Mouse (Mus musculus): ENCODE measurements at regions not wholly inside any gene's neighbourhood (a gene's known extent, or its start where the extent isn't known, plus 50 kb on each side); places are given as distances from the start of the nearest gene placed in this dataset.

DNA sequence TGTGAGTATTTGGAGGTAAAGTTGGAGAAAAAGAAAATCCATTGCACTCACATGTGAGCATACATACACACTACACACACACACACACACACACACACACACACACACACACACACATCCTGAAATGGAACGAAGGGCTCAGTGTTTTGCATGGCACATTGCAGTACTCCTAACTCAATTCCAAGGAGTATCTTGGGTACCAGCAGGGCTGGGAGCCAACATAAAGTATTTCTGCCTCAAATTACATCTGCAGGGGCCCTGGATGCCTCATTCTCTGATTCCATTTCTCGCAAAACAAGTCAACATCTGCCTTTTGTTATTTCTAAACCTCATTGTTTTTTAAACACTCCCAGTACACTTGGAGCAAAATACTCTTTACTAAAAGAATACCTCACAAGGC is 132.7 kb upstream of the Rnaseh2b start:
- ATAC-seq (replicated peaks; ENCODE audit: low read depth, poor library complexity, severe bottlenecking), result no peak

- ATAC-seq (replicated peaks; ENCODE audit: low read depth, poor library complexity, severe bottlenecking), result peak; percentile 50
Measured at GRCm38 (mm10) chr14:62163120-62163796, 129.1 kb upstream of the Rnaseh2b start.

DNA sequence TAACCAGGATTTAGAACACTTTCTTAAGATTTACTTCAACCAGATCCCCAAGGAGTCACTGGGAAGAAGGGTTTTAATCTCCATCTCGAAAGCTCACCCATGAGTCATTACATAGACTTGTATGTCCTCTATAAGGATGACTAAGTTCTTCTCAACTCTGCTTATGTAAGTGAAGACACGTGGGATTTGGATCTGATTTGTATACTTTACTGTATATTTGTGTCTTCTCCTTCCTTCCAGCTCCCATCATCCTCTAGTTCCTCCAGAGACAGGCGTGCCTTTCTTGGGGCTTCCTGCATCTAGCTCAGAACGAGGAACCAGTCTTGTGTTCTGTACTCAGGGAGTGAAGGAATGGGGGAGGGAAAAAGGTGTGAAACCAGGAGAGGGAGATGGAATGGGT is 127.5 kb upstream of the Rnaseh2b start:
- no peak for ATAC-seq (replicated peaks; ENCODE audit: low read depth, poor library complexity, severe bottlenecking)

DNA sequence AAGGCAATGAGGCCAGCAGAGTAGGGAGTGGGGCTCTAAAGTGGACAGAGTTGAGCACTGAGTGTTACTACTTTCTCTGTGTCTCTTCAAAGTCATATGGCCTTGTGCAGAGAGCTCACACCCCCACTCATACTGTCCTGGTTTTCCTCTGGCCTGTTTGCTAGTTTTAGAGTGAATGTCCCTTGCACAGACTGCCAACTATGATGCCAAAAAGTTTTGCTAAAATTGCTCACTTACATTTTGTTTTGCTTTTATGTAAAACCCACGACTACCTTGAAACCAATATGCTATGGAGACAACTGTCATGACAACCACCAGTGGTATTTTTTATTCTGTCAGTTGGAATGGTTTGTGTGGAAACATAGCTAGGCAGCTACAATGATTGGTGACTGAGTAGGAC is 126.4 kb upstream of the Rnaseh2b start:
- ATAC-seq (replicated peaks; ENCODE audit: low read depth, poor library complexity, severe bottlenecking), result no peak

DNA sequence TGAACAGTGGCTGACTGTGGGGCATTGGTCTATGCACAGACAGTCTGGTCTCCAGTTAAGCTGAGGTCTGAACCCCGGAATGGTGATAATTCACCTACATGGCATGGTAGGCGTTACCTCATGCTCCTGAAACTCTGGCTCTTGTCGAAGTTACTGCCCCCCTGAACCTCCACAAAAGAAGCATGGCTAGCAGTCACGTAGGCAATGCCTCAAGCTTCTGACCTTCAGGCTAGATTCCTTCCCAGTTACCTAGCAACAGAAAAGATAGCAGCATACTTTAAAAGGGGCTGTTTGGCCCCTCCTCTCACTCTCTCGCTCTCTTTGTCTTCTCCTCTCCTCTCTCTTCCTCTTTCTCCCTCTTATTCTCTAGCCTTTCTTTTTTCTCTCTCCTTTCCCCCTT is 125.8 kb upstream of the Rnaseh2b start:
- no peak for ATAC-seq (replicated peaks; ENCODE audit: low read depth, poor library complexity, severe bottlenecking)

GRCm38 (mm10) chr14:62167090-62167489 is 125.3 kb upstream of the Rnaseh2b start:
- no peak for ATAC-seq (replicated peaks; ENCODE audit: low read depth, poor library complexity, severe bottlenecking)

- no peak for ATAC-seq (replicated peaks; ENCODE audit: low read depth, poor library complexity, severe bottlenecking)
Measured at GRCm38 (mm10) chr14:62168711-62169110, 123.7 kb upstream of the Rnaseh2b start.

DNA sequence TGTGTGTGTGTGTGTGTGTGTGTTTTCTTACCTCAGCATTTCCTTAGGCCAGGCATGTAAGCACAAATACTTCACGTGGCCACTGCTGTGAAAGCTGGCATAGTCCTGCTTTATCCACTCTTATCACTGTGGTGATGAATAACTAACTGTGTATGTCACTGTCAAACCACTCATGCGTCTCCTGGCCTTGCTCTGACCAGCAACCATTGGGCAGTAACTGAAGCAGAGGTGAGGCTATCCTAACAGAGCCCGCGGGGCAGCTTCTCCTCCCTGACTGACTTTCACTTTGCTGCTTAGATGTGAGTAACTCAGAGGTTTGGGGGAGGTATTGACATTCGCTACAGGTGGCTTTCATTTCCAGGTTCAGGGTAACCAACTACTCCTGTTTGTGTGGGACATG is 122.0 kb upstream of the Rnaseh2b start:
- no peak for ATAC-seq (replicated peaks; ENCODE audit: low read depth, poor library complexity, severe bottlenecking)

GRCm38 (mm10) chr14:62171256-62172047 is 120.9 kb upstream of the Rnaseh2b start:
- no peak for ATAC-seq (replicated peaks; ENCODE audit: low read depth, poor library complexity, severe bottlenecking)

DNA sequence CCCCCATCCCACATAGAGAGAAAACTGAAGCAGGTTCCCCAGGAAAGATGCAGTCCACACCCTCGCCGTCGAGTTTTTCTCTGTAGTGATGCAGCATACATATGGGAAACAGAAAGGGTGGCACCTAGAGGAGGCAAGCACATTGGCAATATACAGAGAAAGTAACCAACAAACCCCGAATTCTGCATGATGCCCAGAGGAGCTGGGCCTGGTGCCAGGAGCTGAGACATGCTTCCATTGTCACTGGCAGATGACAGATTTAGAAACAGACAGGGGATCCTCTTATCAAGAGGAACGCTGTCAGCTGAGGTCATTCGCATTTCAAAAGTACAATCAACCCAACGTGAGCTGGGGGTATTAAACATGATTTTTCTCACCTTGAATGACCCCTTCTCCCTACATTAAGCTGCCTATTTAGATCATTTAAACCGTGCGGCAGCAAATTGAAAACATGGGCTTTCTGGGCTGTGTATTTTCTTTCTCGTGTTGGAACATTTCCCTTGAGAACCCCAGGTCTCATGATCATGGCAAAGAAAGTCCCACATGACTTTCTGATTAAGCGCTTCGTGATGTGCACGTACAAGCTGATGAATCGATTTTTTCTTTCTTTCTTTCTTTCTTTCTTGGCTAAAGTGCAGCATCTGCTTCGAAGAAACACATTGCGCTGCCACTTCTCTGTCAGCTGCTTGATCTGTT is 118.4 kb upstream of the Rnaseh2b start:
- no peak for ATAC-seq (replicated peaks; ENCODE audit: low read depth, poor library complexity, severe bottlenecking)

DNA sequence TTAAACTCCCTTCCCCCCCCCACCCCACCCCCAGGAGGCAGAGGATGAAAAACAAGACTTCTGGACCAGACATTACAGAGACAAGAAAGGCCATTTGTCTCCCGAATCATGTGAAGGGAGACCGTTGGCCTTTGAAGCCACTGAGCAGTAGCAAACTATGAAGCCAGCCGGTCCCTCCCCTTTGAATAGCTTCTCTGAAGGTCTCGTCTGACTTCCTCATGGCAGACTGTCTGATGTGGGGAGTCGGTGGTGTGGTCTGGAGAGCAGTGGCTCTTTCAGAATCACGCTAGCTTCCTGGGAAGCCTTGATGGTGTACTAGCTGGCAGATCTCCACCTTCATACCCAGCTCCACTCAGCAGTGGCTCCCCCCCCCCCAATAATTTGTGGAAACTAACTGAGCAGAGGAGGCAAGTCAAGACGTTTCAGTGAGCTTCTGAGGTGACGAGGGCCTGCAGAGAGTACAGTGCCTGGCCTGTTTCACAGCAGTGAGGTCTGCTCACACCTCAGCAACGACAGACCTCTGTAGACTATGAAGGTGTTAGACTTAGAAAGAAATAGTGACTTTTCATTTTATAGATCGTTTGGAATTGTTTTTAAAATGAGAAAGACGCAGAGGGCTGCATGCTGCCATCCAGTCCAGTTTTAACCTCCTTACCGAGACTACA is 116.9 kb upstream of the Rnaseh2b start:
- peak; percentile 52 for ATAC-seq (replicated peaks; ENCODE audit: low read depth, poor library complexity, severe bottlenecking)

- ATAC-seq (replicated peaks; ENCODE audit: low read depth, poor library complexity, severe bottlenecking), result no peak
Measured at GRCm38 (mm10) chr14:62177509-62177908, 114.9 kb upstream of the Rnaseh2b start.

GRCm38 (mm10) chr14:62187360-62187759 is 105.0 kb upstream of the Rnaseh2b start:
- ATAC-seq (replicated peaks; ENCODE audit: low read depth, poor library complexity, severe bottlenecking), result no peak

DNA sequence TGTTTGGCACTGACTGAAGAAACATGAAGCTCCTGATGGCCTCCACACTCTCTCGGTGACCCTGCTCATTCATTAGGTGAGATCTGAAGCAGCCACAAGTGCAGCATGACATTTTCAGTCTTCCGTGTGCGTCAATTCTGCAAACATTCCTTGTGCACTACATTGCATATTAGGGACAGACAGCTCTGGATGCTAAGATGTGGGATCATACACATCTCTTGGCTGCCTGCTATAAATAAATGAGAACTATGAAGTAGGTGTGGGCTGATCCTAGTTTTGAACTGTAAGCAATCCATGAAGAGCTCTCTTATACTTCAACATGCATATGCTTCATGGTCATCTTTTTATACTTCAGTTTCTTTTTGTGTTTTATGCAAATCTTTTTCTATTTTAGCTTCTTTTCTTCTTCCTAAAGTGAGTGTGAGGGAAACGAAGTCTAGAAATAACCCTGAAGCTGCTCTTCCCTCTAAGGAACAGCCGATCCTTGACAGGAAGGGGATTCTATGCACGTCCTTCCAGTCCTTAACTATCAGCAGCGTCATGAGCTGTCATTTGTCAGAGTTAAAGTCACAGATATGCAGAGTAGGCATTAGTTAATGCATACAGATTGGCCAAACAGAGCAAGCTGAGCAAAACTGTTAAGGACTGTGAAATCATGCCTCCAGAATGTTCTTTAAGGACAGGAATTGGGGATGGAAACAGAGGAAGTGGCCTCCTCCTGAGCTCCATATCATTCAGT is 104.1 kb upstream of the Rnaseh2b start:
- ATAC-seq (replicated peaks; ENCODE audit: low read depth, poor library complexity, severe bottlenecking), result no peak

- no peak for ATAC-seq (replicated peaks; ENCODE audit: low read depth, poor library complexity, severe bottlenecking)
Measured at GRCm38 (mm10) chr14:62191624-62192023, 100.8 kb upstream of the Rnaseh2b start.

DNA sequence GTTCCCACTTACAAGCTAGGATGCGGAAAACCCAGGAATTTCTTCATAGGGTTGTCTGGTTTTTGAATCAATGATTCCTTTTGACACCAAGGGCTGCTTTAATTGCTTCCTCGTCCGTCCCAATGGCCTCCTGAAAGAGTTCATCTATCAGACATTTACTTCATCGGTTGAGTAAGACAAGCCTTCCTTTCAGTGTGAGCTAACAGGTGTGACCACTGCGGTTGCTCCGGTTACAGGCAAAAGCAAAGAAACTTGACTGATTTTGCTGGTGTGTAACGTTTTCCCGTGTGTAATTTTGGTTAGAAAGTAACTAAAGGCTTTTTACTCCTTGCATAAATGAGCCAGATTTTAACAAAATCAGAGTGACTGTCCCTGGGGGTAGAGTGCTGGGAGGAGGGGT is 99.6 kb upstream of the Rnaseh2b start:
- ATAC-seq (replicated peaks; ENCODE audit: low read depth, poor library complexity, severe bottlenecking), result no peak

GRCm38 (mm10) chr14:62193371-62193770 is 99.0 kb upstream of the Rnaseh2b start:
- no peak for ATAC-seq (replicated peaks; ENCODE audit: low read depth, poor library complexity, severe bottlenecking)

- ATAC-seq (replicated peaks; ENCODE audit: low read depth, poor library complexity, severe bottlenecking), result no peak
Measured at GRCm38 (mm10) chr14:62196776-62197175, 95.6 kb upstream of the Rnaseh2b start.

GRCm38 (mm10) chr14:62198476-62199190 is 93.8 kb upstream of the Rnaseh2b start:
- ATAC-seq (replicated peaks; ENCODE audit: low read depth, poor library complexity, severe bottlenecking), result no peak
